Mouse (Mus musculus) liver, postnatal 0 days (tissue): ENCODE measurements around the gene Psmb8. TPM values are rescaled to one million over a fixed set of nuclear protein-coding genes. Genes with fewer than 3 reads are reported as not detected.

Source experiments
- ATAC-seq: fragments of 200-750 bp; cut with Nextera tagmentation; 2 replicates; pipeline ENCODE4 v1.8.0; 2017; ENCODE audit warnings: mild to moderate bottlenecking, moderate library complexity
- DNase-seq: peaks from one replicate; pipeline ENCODE4 v3.0.0-alpha.2; 2016
- H3K27ac ChIP-seq: fragments of 300-500 bp; sonication (generic); 2 replicates; pipeline ENCODE4 v1.5.1; 2014; ENCODE audit warnings: antibody characterized with exemption, moderate library complexity, mild to moderate bottlenecking, low read depth
- H3K27me3 ChIP-seq: fragments of 300-500 bp; sonication (generic); 2 replicates; pipeline ENCODE4 v1.6.1; 2014; ENCODE audit warnings: low read length, control low read depth, mixed read lengths; ENCODE audit not compliant: insufficient read depth
- H3K36me3 ChIP-seq: fragments of 300-500 bp; sonication (generic); replicated peaks from 2 replicates; pipeline ENCODE4 v1.6.1; 2014; ENCODE audit warnings: mild to moderate bottlenecking, control low read depth, low read length, moderate library complexity, mixed read lengths; ENCODE audit not compliant: insufficient read depth
- H3K4me1 ChIP-seq: fragments of 300-500 bp; sonication (generic); 2 replicates; pipeline ENCODE4 v1.6.1; 2014; ENCODE audit warnings: antibody characterized with exemption, mild to moderate bottlenecking, control low read depth; ENCODE audit not compliant: insufficient read depth
- H3K4me2 ChIP-seq: fragments of 300-500 bp; sonication (generic); 2 replicates; pipeline ENCODE4 v1.6.1; 2014; ENCODE audit warnings: low read depth, mild to moderate bottlenecking, low read length, moderate library complexity, mixed read lengths
- H3K4me3 ChIP-seq: fragments of 300-500 bp; sonication (generic); 2 replicates; pipeline ENCODE4 v1.5.1; 2014; ENCODE audit warnings: low read depth, low read length
- H3K9ac ChIP-seq: fragments of 300-500 bp; sonication (generic); replicated peaks from 2 replicates; pipeline ENCODE4 v1.6.1; 2014; ENCODE audit warnings: mild to moderate bottlenecking, moderate library complexity
- H3K9me3 ChIP-seq: fragments of 300-500 bp; sonication (generic); 2 replicates; pipeline ENCODE4 v1.6.1; 2016; ENCODE audit warnings: mild to moderate bottlenecking, control low read depth, low read length, mixed read lengths
- CTCF ChIP-seq: sonication (generic); IDR thresholded peaks from 2 replicates; pipeline ENCODE4 v1.5.1; 2016; ENCODE audit warnings: antibody characterized with exemption, low read depth
- EP300 ChIP-seq: IDR thresholded peaks from 2 replicates; pipeline ENCODE4 v1.6.1; 2016; ENCODE audit warnings: antibody characterized with exemption, low read depth, mild to moderate bottlenecking
- WGBS: fragments of 180-500 bp; shearing (Covaris S2); extraction: QIAGEN DNeasy Blood & Tissue Kit; methylation state at CpG from one replicate; pipeline ENCODE4 v1.1.7; 2014; ENCODE audit not compliant: insufficient replicate concordance; 5-methylcytosine and 5-hydroxymethylcytosine counted together
- polyA plus RNA-seq: library from polyadenylated mRNA; unstranded; fragments of >200 nt; fragmentation: Nextera tagmentation; extraction: Ambion mirVana; gene quantifications from 2 replicates; pipeline ENCODE4 v1.2.1, GENCODE M21; 2015

The Psmb8 gene
- polyA plus RNA-seq, 1 experiment from 2014 or later = 49.7 TPM

- H3K27ac ChIP-seq = no peak overlapping the region
- TF ChIP-seq EP300 (no peak), CTCF (no peak)
- peaks cover 3% of the 10 kb centered on the region; the same call in 1 of the 2 replicates for H3K4me1 ChIP-seq
- WGBS = 70% methylated on average over 6 of the region's 6 CpGs
- no peak overlapping the region for H3K9ac ChIP-seq
- no peaks in the 10 kb centered on the region for H3K36me3 ChIP-seq
- 0 out of 2 replicates have a peak, but pooled peaks cover 5% of the 10 kb centered on the region for H3K9me3 ChIP-seq
- DNase-seq (no peak), ATAC-seq (no peak)
- H3K4me3 ChIP-seq = no peak overlapping the region
- no peak overlapping the region for H3K4me2 ChIP-seq
- no peaks in the 10 kb centered on the region for H3K27me3 ChIP-seq
These were observed 43.4 kb downstream of the Psmb8 start for GRCm38 (mm10) chr17:34240916-34241315.

DNA sequence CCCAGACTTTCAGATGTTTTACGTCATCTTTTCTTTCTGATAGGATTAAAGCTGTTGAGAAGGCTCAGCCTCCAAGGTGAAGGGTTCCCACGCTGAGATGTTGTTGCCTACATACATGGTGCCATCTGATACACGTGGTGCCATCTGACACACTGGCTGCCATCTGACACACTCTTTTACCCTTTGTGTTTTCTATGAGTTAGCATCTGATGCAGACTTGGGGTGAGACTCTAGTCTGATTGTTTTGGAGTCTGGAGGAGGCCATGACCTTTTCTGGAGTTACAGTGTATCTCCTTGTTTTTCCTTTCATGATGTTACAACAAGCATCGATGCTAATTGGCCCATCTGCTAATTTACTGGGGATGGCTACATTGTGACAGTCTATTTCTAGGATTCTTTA lies 47.1 kb downstream of the Psmb8 start:
- H3K27me3 ChIP-seq = no peaks in the 10 kb centered on the region
- H3K9ac ChIP-seq = no peak overlapping the region
- H3K27ac ChIP-seq = no peak overlapping the region
- no peak overlapping the region for H3K4me2 ChIP-seq
- DNase-seq (no peak), ATAC-seq (no peak)
- no peak for TF ChIP-seq CTCF
- TF ChIP-seq EP300 = no peak
- 72% methylated on average over 4 of the region's 4 CpGs for WGBS
- no peak overlapping the region for H3K4me3 ChIP-seq
- 0 out of 2 replicates have a peak, but pooled peaks cover 5% of the 10 kb centered on the region for H3K9me3 ChIP-seq
- no peaks in the 10 kb centered on the region for H3K36me3 ChIP-seq
- H3K4me1 ChIP-seq = no peaks in the 10 kb centered on the region

- Histone ChIP-seq H3K9me3 (no peaks in the 10 kb centered on the region), H3K4me3 (no peak overlapping the region), H3K36me3 (no peaks in the 10 kb centered on the region), H3K4me1 (no peaks in the 10 kb centered on the region), H3K27me3 (no peaks in the 10 kb centered on the region), H3K9ac (no peak overlapping the region), H3K4me2 (no peak overlapping the region), H3K27ac (no peak overlapping the region)
- 61% methylated on average over 3 of the region's 3 CpGs for WGBS
- TF ChIP-seq EP300 = no peak
- TF ChIP-seq CTCF = peak; percentile 40
- ATAC-seq (no peak), DNase-seq (no peak)
These were observed 49.5 kb downstream of the Psmb8 start for GRCm38 (mm10) chr17:34247047-34247446.

DNA sequence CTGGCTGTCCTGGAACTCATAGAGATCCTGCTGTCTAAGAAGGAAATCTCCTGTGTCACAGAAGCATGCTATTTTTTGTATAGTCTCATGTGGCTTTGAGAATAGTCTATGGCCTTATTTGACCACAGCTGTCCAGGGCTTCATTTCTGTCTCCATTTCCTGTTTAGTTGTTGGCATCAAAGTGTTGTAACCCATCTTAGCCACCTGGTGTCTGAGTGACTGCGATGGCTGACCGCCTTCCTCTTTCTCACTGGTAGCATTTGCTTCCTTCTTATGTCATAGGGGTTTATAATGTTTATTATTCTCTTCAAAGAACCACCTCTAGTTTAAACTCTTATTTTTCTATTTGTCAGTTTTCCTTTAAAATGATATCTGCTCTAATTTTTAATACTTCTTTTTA lies 51.2 kb downstream of the Psmb8 start:
- no peaks in the 10 kb centered on the region for H3K9me3 ChIP-seq
- H3K4me2 ChIP-seq = no peak overlapping the region
- DNase-seq = peak; percentile 18
- no peak for TF ChIP-seq EP300
- peak; percentile 39 for TF ChIP-seq CTCF
- H3K4me1 ChIP-seq = no peaks in the 10 kb centered on the region
- no peaks in the 10 kb centered on the region for H3K27me3 ChIP-seq
- H3K9ac ChIP-seq = no peak overlapping the region
- no peak for ATAC-seq
- no peak overlapping the region for H3K27ac ChIP-seq
- H3K36me3 ChIP-seq = no peaks in the 10 kb centered on the region
- no peak overlapping the region for H3K4me3 ChIP-seq
- WGBS = 32% methylated on average over 2 of the region's 2 CpGs

DNA sequence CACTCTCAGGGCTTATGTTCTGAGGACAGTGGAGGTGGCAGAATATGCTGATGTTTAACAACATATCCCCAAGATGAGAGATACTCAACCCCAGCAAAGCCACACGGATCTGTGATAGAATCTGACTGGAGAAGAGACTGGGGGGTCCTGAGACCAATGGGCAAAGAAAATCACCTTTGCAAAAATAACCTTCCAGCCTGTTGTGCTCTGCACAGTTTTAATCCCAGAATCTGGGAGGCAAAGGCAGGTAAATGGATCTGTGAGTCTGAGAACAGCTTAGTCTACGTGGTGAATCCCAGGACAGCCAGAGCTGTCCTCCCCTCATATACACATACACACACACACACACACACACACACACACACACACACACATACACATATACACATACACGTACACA lies 51.8 kb downstream of the Psmb8 start:
- no peak overlapping the region for H3K4me2 ChIP-seq
- DNase-seq (no peak), ATAC-seq (no peak)
- H3K4me3 ChIP-seq = no peak overlapping the region
- no peak for TF ChIP-seq CTCF
- no peak for TF ChIP-seq EP300
- no peak overlapping the region for H3K27ac ChIP-seq
- WGBS = 33% methylated on average over 3 of the region's 3 CpGs
- H3K36me3 ChIP-seq = no peaks in the 10 kb centered on the region
- no peaks in the 10 kb centered on the region for H3K9me3 ChIP-seq
- no peaks in the 10 kb centered on the region for H3K4me1 ChIP-seq
- no peaks in the 10 kb centered on the region for H3K27me3 ChIP-seq
- no peak overlapping the region for H3K9ac ChIP-seq

- peak; percentile 84 for TF ChIP-seq CTCF
- no peak for TF ChIP-seq EP300
- Histone ChIP-seq H3K27ac (no peak overlapping the region), H3K9ac (no peak overlapping the region), H3K4me1 (no peaks in the 10 kb centered on the region), H3K4me3 (no peak overlapping the region), H3K36me3 (no peaks in the 10 kb centered on the region), H3K9me3 (no peaks in the 10 kb centered on the region), H3K4me2 (no peak overlapping the region), H3K27me3 (no peaks in the 10 kb centered on the region)
- WGBS = 19% methylated on average over 4 of the region's 4 CpGs
- ATAC-seq (no peak), DNase-seq (peak; percentile 37)
These were observed 52.4 kb downstream of the Psmb8 start for GRCm38 (mm10) chr17:34249878-34250277.

Other genes starting within 250 kb of the Psmb8 start
- gene B3galt4, start 246.2 kb upstream of the Psmb8 start, polyA plus RNA-seq = 2.2 and 2.4 TPM in 2 replicates
- gene Vps52, start 241.9 kb upstream of the Psmb8 start, polyA plus RNA-seq = 12.5 and 13.4 TPM in 2 replicates
- gene Rps18, start 241.7 kb upstream of the Psmb8 start, polyA plus RNA-seq = 1,510 and 1,549 TPM in 2 replicates
- 274 and 288 TPM in 2 replicates for gene H2-K1, start 197.4 kb upstream of the Psmb8 start, polyA plus RNA-seq
- 6.0 and 7.1 TPM in 2 replicates for gene Ring1, start 173.0 kb upstream of the Psmb8 start, polyA plus RNA-seq
- 49.1 and 51.6 TPM in 2 replicates for gene H2-Ke6, start 169.7 kb upstream of the Psmb8 start, polyA plus RNA-seq
- gene Slc39a7, start 166.0 kb upstream of the Psmb8 start, polyA plus RNA-seq = 41.3 and 43.4 TPM in 2 replicates
- 16.2 and 16.4 TPM in 2 replicates for gene Rxrb, start 165.9 kb upstream of the Psmb8 start, polyA plus RNA-seq
- gene Col11a2, start 158.3 kb upstream of the Psmb8 start, polyA plus RNA-seq = 0.21 and 0.47 TPM in 2 replicates
- gene H2-Oa, start 105.4 kb upstream of the Psmb8 start, polyA plus RNA-seq = 0.72 and 0.85 TPM in 2 replicates
- 9.7 and 11.9 TPM in 2 replicates for gene H2-DMa, start 78.2 kb upstream of the Psmb8 start, polyA plus RNA-seq
- 29.2 and 32.5 TPM in 2 replicates for gene Brd2, start 75.1 kb upstream of the Psmb8 start, polyA plus RNA-seq
- 1.9 and 2.1 TPM in 2 replicates for gene H2-DMb2, start 54.4 kb upstream of the Psmb8 start, polyA plus RNA-seq
- 3.9 and 4.0 TPM in 2 replicates for gene H2-DMb1, start 44.6 kb upstream of the Psmb8 start, polyA plus RNA-seq
- 8.8 and 9.3 TPM in 2 replicates for gene Tap1, start 10.2 kb upstream of the Psmb8 start, polyA plus RNA-seq
- gene Psmb9, start 10.0 kb upstream of the Psmb8 start, polyA plus RNA-seq = 20.4 and 22.9 TPM in 2 replicates
- 9.8 and 10.5 TPM in 2 replicates for gene Tap2, start 5.8 kb downstream of the Psmb8 start, polyA plus RNA-seq
- gene H2-Ob, start 41.2 kb downstream of the Psmb8 start, polyA plus RNA-seq = 1.1 and 1.2 TPM in 2 replicates
- gene H2-Ab1, start 60.0 kb downstream of the Psmb8 start, polyA plus RNA-seq = 22.7 and 24.9 TPM in 2 replicates
- 12.0 and 15.3 TPM in 2 replicates for gene H2-Aa, start 90.1 kb downstream of the Psmb8 start, polyA plus RNA-seq
- 8.2 and 9.3 TPM in 2 replicates for gene H2-Eb1, start 108.1 kb downstream of the Psmb8 start, polyA plus RNA-seq
- not detected in 2 replicates for gene H2-Eb2, start 127.9 kb downstream of the Psmb8 start, polyA plus RNA-seq
- gene Btnl2, start 157.1 kb downstream of the Psmb8 start, polyA plus RNA-seq = not detected in 2 replicates
- gene Btnl1, start 179.4 kb downstream of the Psmb8 start, polyA plus RNA-seq = not detected in 2 replicates
- gene BC051142, start 201.1 kb downstream of the Psmb8 start, polyA plus RNA-seq = 0.08 TPM in 1 of 2 replicates, not detected in the other